Mouse (Mus musculus): ENCODE measurements around the gene Tmem104. TPM values are rescaled to one million over a fixed set of nuclear protein-coding genes. Genes with fewer than 3 reads are reported as not detected.

The Tmem104 gene
- 10 to 100 TPM; 19.9 to 23.2 TPM for total RNA-seq (2021)
- long read RNA-seq, experiment 1, full-length matches to known transcripts, result 2 of 8 reads
- long read RNA-seq, experiment 1, partial matches to known transcripts, result 0 of 8 reads
- long read RNA-seq, experiment 1, other reads (novel, unspliced or antisense), result 6 of 8 reads
- long read RNA-seq, experiment 2, full-length matches to known transcripts, result 2 of 3 reads
- long read RNA-seq, experiment 2, partial matches to known transcripts, result 0 of 3 reads
- long read RNA-seq, experiment 2, other reads (novel, unspliced or antisense), result 1 of 3 reads

DNA sequence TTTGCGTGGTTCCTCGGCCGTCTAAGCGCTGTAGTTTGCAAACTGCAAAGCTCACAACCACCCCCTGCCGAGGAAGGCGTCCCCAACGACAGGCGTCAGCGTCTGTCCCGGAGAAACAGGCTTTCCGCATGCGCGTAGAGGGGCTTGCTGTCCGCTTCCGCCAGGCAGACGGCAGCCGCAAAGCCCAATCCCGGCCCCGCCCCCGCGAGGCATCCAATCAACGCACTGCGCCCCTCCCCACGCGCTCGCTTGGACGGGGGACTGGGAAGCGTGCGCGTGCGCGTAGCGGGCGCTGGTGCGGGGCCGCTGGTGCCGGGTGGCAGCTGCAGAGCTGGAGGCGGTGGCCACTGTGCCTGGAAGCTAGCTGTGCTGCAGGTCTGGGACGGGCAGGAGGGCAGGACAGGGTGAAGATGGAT lies at the start of gene Tmem104:
Gene Tmem104, plus strand, starts transcription at position 264 of the 416 bp plus-strand sequence.
- DNase-seq, result peak; percentile 100

DNA sequence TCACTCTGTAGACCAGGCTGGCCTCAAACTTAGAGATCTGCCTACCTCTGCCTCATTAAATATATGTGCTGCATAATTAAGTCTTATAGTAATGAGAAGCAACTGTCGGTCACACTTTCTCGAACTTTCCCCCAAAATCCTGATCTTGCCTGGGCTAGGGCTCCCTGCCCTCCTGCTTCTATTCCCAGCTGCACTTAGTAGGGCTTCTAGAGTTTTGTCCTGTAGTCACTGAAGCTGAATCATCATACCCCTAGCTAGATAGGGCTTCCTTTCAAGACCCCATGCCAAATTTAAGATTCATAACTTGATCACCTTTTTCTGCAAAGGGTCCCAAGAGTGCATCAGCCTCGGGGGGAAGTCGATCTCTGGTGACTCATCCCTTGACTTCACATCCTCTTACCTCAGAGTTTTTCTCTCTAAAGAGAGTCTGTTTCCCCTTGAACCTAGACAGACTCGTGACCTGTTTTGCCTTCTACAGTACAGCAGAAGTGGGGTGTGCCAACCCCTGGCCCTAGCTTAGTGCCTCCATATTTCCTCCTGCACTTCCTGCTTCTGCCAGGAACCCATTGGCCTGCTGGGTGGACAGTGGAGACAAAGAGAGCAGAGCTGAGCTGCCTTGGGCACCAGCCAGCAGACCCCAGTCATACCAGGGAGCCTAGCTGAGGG lies 48.6 kb upstream of the Tmem104 start:
- no peak for DNase-seq

DNA sequence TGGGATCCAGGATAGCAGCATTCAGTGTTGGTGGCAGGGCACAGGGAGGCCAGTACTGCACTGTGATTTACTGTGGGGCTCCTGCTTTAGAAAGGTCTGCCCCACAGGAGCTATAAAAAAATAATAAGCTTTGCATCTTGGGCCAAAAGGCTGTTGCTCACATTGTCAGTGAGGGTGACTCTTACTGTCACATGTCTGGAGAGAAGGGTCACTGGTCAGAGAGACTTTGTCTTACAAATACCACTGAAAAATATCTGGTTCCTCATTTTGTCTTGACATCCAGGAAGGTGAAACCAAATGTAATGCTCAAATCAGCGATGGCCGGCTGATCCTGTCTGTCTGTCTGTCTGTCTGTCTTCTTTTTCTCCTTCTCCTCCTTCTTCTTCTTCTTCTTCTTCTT lies 45.3 kb upstream of the Tmem104 start:
- DNase-seq, result no peak

DNA sequence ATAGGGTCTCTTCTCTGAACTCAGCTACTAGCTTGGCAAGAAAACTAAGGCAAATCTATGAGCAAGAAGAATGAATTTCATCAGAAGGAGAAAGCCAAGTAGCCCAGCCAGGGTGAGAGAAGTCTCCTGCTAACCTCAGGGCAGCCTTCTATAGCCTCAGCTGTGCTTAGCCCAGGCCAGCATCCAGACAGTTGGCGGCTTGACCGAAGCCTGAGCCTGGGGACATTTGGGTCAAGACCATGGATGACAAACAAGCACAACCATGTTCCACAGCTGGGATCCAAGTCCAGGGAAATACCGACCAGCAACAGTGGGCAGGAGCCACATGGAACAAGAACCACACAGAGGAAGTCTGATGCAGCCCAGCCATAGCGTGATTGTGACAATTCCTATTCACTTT lies 39.5 kb upstream of the Tmem104 start:
- DNase-seq, result no peak

DNA sequence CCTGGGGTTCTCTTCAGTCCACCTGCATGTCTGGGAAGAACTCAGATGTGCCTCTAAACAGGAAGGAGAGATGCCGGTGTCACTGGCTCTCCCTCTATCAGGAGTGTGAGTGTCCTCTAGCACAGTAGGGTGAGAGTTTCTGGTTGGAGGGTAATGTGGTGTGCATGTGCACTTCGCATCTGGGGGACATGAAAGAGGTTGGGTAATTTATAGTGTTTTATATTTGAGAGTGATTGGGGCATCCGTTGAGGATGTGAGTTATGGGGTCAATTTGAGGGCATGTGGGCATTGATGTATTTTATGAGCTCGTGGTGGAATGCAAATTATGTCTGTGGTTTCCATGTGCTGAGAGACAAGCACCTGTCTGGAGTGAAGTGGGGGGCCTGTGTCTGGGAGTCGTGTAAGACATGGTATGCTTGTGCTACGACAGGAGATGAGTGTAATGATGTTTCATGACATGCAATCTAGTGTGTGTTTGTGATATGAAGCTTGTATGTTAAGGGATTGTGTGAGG lies 36.5 kb upstream of the Tmem104 start:
- no peak for DNase-seq

GRCm38 (mm10) chr11:115151755-115152429 lies 35.4 kb upstream of the Tmem104 start:
- DNase-seq, result peak; percentile 65 to 76

GRCm38 (mm10) chr11:115153088-115153487 lies 34.2 kb upstream of the Tmem104 start:
- no peak for DNase-seq

DNA sequence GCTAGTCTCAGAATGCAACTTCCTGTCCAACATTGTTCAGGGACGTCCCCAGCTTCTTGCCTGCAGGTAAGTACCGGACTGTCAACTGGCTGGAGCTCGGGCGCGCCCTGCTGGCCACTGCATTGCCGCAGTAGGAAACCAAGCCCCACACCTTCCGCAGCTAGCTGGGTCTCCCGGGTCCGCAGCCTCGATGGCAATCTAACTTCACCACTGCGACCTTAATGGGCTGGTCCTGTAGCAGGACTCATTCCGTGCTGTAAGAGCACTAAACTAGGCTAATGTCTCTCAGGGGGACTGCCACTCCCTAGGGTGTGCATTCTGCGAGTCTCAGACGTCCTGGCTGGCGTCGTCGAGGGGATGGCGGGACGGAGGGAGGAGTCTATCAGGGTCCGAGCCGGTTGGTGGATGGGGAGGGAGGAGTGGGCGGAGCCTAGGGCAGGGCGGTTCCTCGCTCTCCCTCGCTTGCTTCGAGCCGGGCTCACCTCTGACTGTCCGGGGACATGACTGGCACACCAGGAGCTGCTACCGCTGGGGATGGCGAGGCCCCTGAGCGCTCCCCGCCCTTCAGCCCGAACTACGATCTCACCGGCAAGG lies 33.5 kb upstream of the Tmem104 start:
- peak; percentile 79 to 86 for DNase-seq

- DNase-seq, result no peak
These were observed 32.1 kb upstream of the Tmem104 start for GRCm38 (mm10) chr11:115155053-115155634.

DNA sequence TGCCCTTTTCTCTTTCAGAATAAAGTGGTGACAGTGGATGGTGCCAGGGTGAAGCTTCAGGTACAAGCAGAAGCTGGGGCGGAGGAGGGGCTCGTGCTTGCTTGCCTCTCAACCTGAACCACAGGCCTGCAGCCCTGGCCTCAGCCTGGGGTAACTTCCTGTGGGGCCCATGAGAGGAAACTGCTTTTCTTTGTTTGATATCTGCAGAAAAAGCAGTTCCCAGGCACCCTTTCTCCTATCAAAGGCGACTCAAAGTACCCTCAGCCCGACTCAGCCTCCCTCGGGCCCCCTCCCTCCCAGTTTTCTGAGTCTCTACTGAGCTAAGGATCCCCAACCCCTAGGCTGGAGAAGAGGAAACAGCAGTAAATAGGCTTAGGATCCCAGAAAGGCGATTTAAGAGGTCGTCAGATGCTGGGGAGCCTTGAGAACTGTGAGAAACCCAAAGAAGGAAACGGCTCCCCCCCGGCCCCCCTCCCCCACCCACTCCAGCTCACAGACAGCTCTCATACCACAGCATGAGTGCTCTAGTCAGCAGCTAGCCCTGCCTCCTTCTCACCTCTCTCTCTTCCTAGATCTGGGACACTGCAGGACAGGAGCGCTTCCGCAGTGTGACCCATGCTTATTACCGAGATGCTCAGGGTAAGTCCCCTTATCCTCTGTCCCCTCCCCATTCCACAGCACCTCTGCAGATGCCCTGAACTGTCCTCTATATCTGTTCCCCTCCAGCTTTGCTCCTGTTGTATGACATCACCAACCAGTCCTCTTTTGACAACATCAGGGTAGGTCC lies 29.2 kb upstream of the Tmem104 start:
- no peak for DNase-seq

- peak; percentile 85 to 88 for DNase-seq
These were observed 27.1 kb upstream of the Tmem104 start for GRCm38 (mm10) chr11:115160016-115160797.

- peak; percentile 83 to 91 for DNase-seq
These were observed 26.3 kb upstream of the Tmem104 start for GRCm38 (mm10) chr11:115160883-115161577.

- no peak for DNase-seq
These were observed 25.6 kb upstream of the Tmem104 start for GRCm38 (mm10) chr11:115161578-115162204.

- no peak for DNase-seq
These were observed 25.1 kb upstream of the Tmem104 start for GRCm38 (mm10) chr11:115162205-115162601.

- peak; percentile 99 for DNase-seq
These were observed 24.3 kb upstream of the Tmem104 start, which contains the start of gene Slc9a3r1 for GRCm38 (mm10) chr11:115162832-115163480. Slc9a3r1 (plus strand) TSS chr11:115163341.

- DNase-seq, result peak; percentile 39 to 50
These were observed 23.6 kb upstream of the Tmem104 start for GRCm38 (mm10) chr11:115163568-115164150.

- DNase-seq, result peak in 1 of 2 experiments; percentile 55
These were observed 22.8 kb upstream of the Tmem104 start for GRCm38 (mm10) chr11:115164341-115164975.

DNA sequence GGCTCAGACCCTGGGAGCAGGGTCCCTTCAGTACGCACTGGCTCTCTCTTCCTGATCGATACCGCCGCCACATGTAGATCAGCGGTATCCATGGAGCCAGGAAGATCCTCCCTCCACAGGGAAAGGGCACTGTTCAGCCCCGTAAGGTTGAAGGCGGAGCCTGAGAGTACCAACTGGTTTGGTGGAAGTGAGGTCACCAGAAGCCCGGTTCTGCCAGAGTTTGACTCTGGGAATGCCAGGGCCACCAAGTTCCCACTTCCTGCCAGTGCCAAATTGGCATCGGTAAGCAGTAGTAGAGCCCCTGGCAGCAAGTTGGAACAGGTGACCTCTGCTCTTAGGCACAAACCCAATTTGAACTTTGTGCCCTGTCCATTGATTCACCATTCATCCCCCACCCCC lies 22.3 kb upstream of the Tmem104 start:
- peak; percentile 80 to 82 for DNase-seq

Data from adrenal gland, postnatal 36 days (tissue).